Mouse (Mus musculus) heart, embryonic 15.5 days (tissue): ENCODE measurements at regions not wholly inside any gene's neighbourhood (a gene's known extent, or its start where the extent isn't known, plus 50 kb on each side); places are given as distances from the start of the nearest gene placed in this dataset.

Source experiments
- ATAC-seq: fragments of 200-750 bp; cut with Nextera tagmentation; replicated peaks from 2 replicates; pipeline ENCODE4 v1.8.0; 2017; ENCODE audit warnings: low read depth, moderate TSS enrichment; ENCODE audit not compliant: insufficient number of reproducible peaks, insufficient read depth, low FRiP score
- H3K27ac ChIP-seq: fragments of 300-500 bp; sonication (generic); 2 replicates; pipeline ENCODE4 v1.5.1; 2015; ENCODE audit warnings: mild to moderate bottlenecking, inconsistent platforms
- H3K27me3 ChIP-seq: fragments of 300-500 bp; sonication (generic); 2 replicates; pipeline ENCODE4 v1.6.1; 2015; ENCODE audit warnings: inconsistent platforms
- H3K36me3 ChIP-seq: fragments of 300-500 bp; sonication (generic); 2 replicates; pipeline ENCODE4 v1.6.1; 2015; ENCODE audit warnings: mild to moderate bottlenecking, inconsistent platforms
- H3K4me1 ChIP-seq: fragments of 300-500 bp; sonication (generic); replicated peaks from 2 replicates; pipeline ENCODE4 v1.6.1; 2015; ENCODE audit warnings: inconsistent platforms
- H3K4me2 ChIP-seq: fragments of 300-500 bp; sonication (generic); 2 replicates; pipeline ENCODE4 v1.6.1; 2015; ENCODE audit warnings: inconsistent platforms, mild to moderate bottlenecking, moderate library complexity
- H3K4me3 ChIP-seq: fragments of 300-500 bp; sonication (generic); 2 replicates; pipeline ENCODE4 v1.5.1; 2015; ENCODE audit warnings: mild to moderate bottlenecking, inconsistent platforms
- H3K9ac ChIP-seq: fragments of 300-500 bp; sonication (generic); 2 replicates; pipeline ENCODE4 v1.6.1; 2015; ENCODE audit warnings: mild to moderate bottlenecking, inconsistent platforms
- H3K9me3 ChIP-seq: fragments of 300-500 bp; sonication (generic); replicated peaks from 2 replicates; pipeline ENCODE4 v1.6.1; 2016; ENCODE audit warnings: inconsistent platforms
- WGBS: fragments of 180-500 bp; shearing (Covaris S2); methylation state at CpG from one replicate; pipeline ENCODE4 v1.1.7; 2015; ENCODE audit warnings: mixed read lengths; 5-methylcytosine and 5-hydroxymethylcytosine counted together

- Histone ChIP-seq H3K27ac (no peak overlapping the region), H3K4me1 (peaks cover 12% of the 10 kb centered on the region), H3K27me3 (no peaks in the 10 kb centered on the region), H3K9me3 (no peaks in the 10 kb centered on the region), H3K4me3 (no peak overlapping the region), H3K9ac (no peak overlapping the region), H3K36me3 (no peaks in the 10 kb centered on the region), H3K4me2 (no peak overlapping the region)
- WGBS: 77% methylated on average over 8 of the region's 8 CpGs
- ATAC-seq: no peak
Measured at GRCm38 (mm10) chr8:25332120-25332607, 508.0 kb upstream of the Adam5 start.

- Histone ChIP-seq H3K27ac (no peak overlapping the region), H3K9me3 (no peaks in the 10 kb centered on the region), H3K4me2 (no peak overlapping the region), H3K36me3 (no peaks in the 10 kb centered on the region), H3K4me3 (no peak overlapping the region), H3K9ac (no peak overlapping the region), H3K27me3 (no peaks in the 10 kb centered on the region), H3K4me1 (peaks cover 12% of the 10 kb centered on the region)
- ATAC-seq: no peak
- 42% methylated on average over 7 of the region's 7 CpGs for WGBS
Measured at GRCm38 (mm10) chr8:25331161-25331776, 507.1 kb upstream of the Adam5 start.

GRCm38 (mm10) chr8:25329791-25330190 is 505.6 kb upstream of the Adam5 start:
- Histone ChIP-seq H3K9me3 (no peaks in the 10 kb centered on the region), H3K36me3 (no peaks in the 10 kb centered on the region), H3K27ac (no peak overlapping the region), H3K4me1 (peaks cover 12% of the 10 kb centered on the region), H3K4me3 (no peak overlapping the region), H3K9ac (no peak overlapping the region), H3K4me2 (no peak overlapping the region), H3K27me3 (no peaks in the 10 kb centered on the region)
- WGBS: 52% methylated on average over 1 of the region's 1 CpGs
- ATAC-seq: no peak; the same call in 1 of the 2 replicates

GRCm38 (mm10) chr8:25328318-25328717 is 504.1 kb upstream of the Adam5 start:
- Histone ChIP-seq H3K4me1 (peaks cover 12% of the 10 kb centered on the region), H3K9me3 (no peaks in the 10 kb centered on the region), H3K36me3 (no peaks in the 10 kb centered on the region), H3K4me3 (no peak overlapping the region), H3K27ac (no peak overlapping the region), H3K4me2 (no peak overlapping the region), H3K27me3 (no peaks in the 10 kb centered on the region), H3K9ac (no peak overlapping the region)
- no peak for ATAC-seq
- 61% methylated on average over 3 of the region's 3 CpGs for WGBS

- Histone ChIP-seq H3K4me2 (no peak overlapping the region), H3K4me3 (no peak overlapping the region), H3K27ac (no peak overlapping the region), H3K9me3 (no peaks in the 10 kb centered on the region), H3K9ac (no peak overlapping the region), H3K4me1 (peaks cover 12% of the 10 kb centered on the region), H3K27me3 (no peaks in the 10 kb centered on the region), H3K36me3 (no peaks in the 10 kb centered on the region)
- 75% methylated on average over 6 of the region's 6 CpGs for WGBS
- ATAC-seq: no peak
Measured at GRCm38 (mm10) chr8:25326930-25327329, 502.8 kb upstream of the Adam5 start.

GRCm38 (mm10) chr8:25326257-25326656 is 502.1 kb upstream of the Adam5 start:
- H3K4me2 ChIP-seq: no peak overlapping the region
- peaks cover 8% of the 10 kb centered on the region for H3K4me1 ChIP-seq
- 56% methylated on average over 12 of the region's 12 CpGs for WGBS
- ATAC-seq: no peak
- no peak overlapping the region for H3K27ac ChIP-seq
- no peaks in the 10 kb centered on the region for H3K36me3 ChIP-seq
- H3K9me3 ChIP-seq: no peaks in the 10 kb centered on the region
- no peak overlapping the region for H3K9ac ChIP-seq
- no peaks in the 10 kb centered on the region for H3K27me3 ChIP-seq
- H3K4me3 ChIP-seq: no peak overlapping the region

GRCm38 (mm10) chr8:25324731-25325130 is 500.6 kb upstream of the Adam5 start:
- ATAC-seq: no peak
- H3K27me3 ChIP-seq: no peaks in the 10 kb centered on the region
- no peak overlapping the region for H3K9ac ChIP-seq
- no peak overlapping the region for H3K4me3 ChIP-seq
- WGBS: 84% methylated on average over 9 of the region's 9 CpGs
- peaks cover 5% of the 10 kb centered on the region for H3K4me1 ChIP-seq
- no peaks in the 10 kb centered on the region for H3K9me3 ChIP-seq
- no peak overlapping the region for H3K4me2 ChIP-seq
- H3K27ac ChIP-seq: no peak overlapping the region
- H3K36me3 ChIP-seq: no peaks in the 10 kb centered on the region

GRCm38 (mm10) chr8:25323643-25324420 is 499.7 kb upstream of the Adam5 start:
- 43% methylated on average over 19 of the region's 19 CpGs for WGBS
- H3K4me2 ChIP-seq: 0 out of 2 replicates have a peak overlapping the region, but pooled peaks have one; percentile 10
- H3K27me3 ChIP-seq: no peaks in the 10 kb centered on the region
- H3K9me3 ChIP-seq: no peaks in the 10 kb centered on the region
- no peak for ATAC-seq
- H3K27ac ChIP-seq: no peak overlapping the region
- H3K4me1 ChIP-seq: peaks cover 5% of the 10 kb centered on the region
- no peak overlapping the region for H3K4me3 ChIP-seq
- no peaks in the 10 kb centered on the region for H3K36me3 ChIP-seq
- H3K9ac ChIP-seq: no peak overlapping the region

- H3K9me3 ChIP-seq: no peaks in the 10 kb centered on the region
- no peaks in the 10 kb centered on the region for H3K27me3 ChIP-seq
- no peak overlapping the region for H3K9ac ChIP-seq
- no peak for ATAC-seq
- H3K4me3 ChIP-seq: no peak overlapping the region
- no peak overlapping the region for H3K27ac ChIP-seq
- no peaks in the 10 kb centered on the region for H3K4me1 ChIP-seq
- H3K36me3 ChIP-seq: no peaks in the 10 kb centered on the region
- WGBS: 77% methylated on average over 4 of the region's 4 CpGs
- H3K4me2 ChIP-seq: no peak overlapping the region
Measured at GRCm38 (mm10) chr8:25316383-25316782, 492.2 kb upstream of the Adam5 start.

GRCm38 (mm10) chr8:25311811-25312533 is 487.8 kb upstream of the Adam5 start:
- H3K27me3 ChIP-seq: no peaks in the 10 kb centered on the region
- H3K9ac ChIP-seq: no peak overlapping the region
- H3K9me3 ChIP-seq: no peaks in the 10 kb centered on the region
- no peak overlapping the region for H3K4me3 ChIP-seq
- H3K27ac ChIP-seq: no peak overlapping the region
- no peaks in the 10 kb centered on the region; the same call in 1 of the 2 replicates for H3K4me1 ChIP-seq
- H3K4me2 ChIP-seq: no peak overlapping the region
- ATAC-seq: no peak
- H3K36me3 ChIP-seq: no peaks in the 10 kb centered on the region
- 50% methylated on average over 12 of the region's 12 CpGs for WGBS

GRCm38 (mm10) chr8:25307956-25308355 is 483.8 kb upstream of the Adam5 start:
- Histone ChIP-seq H3K4me1 (peaks cover 5% of the 10 kb centered on the region), H3K27me3 (no peaks in the 10 kb centered on the region), H3K27ac (no peak overlapping the region), H3K4me3 (no peak overlapping the region), H3K4me2 (no peak overlapping the region), H3K36me3 (no peaks in the 10 kb centered on the region), H3K9me3 (no peaks in the 10 kb centered on the region), H3K9ac (no peak overlapping the region)
- ATAC-seq: no peak
- 82% methylated on average over 4 of the region's 4 CpGs for WGBS
